Mouse (Mus musculus) ovary, adult 18-20 months (tissue): ENCODE results near the gene Olfr281.
"Not testable (repeated sequence)": the region's sequence is repeated elsewhere in the genome, so short reads cannot be mapped to it uniquely, and the experiment has no call there.

Experiments
- DNase-seq: peaks from one replicate; pipeline ENCODE4 v3.0.0; 2022; ENCODE audit warnings: low spot score, mixed read lengths

Gene Olfr281

DNA sequence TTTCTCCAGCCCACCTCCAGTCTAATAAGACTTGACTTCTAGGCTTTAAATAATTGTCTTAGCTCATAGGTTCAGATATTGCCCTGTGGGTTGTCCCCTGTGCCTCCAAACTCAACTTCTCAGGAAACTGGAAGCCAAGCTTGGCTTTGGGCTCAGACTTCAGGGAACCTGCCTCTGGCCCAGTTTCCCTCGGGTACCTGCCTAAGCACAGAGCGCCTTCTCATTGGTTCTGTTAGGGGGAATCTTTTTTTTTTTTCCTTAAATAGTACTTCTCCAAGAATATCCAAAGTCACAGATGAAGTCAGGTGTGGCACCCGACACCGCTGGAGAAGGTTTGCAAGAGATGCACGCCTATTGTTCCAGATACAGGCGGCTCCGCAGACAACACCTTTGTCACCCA is at the start of gene Olfr281:
Gene Olfr281, plus strand, starts transcription at position 301 of the 400 bp plus-strand sequence.
- no peak for DNase-seq

DNA sequence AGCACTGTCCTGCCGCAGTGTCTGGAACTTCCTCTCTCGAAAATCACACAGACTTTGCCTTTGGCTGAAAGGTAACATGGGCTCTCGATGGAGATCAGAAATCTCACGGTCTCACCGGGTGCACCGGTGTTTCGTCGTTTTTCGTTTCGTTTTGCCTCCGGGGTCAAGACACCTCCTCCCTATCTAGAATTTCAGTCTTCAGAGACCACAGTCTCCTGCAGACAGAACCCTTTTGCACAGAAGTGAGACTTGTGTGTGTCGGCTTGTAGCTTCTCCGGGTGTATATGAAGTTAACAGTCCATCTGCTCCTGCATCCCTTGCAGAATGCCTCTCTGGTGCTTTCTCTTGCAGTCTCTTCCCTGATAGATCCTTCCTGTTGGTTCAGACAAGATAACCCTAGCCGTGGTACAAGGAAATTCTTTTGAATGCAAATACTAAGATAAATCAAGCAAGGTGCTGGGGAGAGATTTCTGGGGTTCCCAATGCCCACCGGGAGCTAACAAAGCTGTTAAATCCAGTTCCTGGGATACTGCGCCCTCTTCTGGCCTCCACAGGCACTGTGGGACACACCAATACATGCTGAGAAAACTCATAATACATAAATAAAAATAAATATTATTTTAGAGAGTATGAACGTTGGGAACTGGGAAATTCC is 43.9 kb upstream of the Olfr281 start:
- no peak for DNase-seq

DNA sequence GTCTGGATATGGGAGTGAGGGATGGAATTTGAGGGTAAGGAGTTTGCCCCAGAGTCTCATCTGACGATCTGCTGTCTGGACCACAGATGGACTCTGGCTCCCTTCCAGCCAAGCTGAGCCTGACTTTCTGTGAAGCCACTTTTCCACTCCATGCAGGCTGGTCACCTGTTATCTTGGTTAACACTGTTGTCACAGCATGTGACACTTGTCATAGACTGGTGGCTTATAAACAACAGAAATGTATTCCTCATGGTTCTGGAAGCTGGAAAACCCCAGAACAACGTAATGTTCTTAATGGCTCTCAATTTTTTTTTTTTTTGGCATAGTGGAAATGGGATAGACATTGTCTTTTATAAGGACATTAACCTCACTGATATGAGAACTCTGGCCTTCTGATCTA is 42.8 kb upstream of the Olfr281 start:
- DNase-seq, result no peak

DNA sequence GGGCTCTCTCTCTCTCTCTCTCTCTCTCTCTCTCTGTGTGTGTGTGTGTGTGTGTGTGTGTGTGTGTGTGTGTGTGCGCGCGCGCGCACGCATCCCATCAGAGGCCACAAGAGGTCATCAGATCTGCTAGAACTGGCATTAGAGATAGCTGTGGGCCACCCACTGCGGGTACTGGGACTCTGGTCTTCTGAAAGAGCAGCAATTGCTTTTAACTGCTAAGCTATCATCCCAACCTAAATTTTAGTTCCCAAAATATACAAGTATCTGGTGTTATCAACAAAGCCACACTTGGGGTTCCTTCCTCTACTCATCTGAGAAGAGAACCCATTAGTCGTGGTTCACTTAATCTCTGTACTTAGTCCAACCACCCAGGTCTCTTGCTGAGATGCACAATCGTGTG is 42.1 kb upstream of the Olfr281 start:
- no peak for DNase-seq

DNA sequence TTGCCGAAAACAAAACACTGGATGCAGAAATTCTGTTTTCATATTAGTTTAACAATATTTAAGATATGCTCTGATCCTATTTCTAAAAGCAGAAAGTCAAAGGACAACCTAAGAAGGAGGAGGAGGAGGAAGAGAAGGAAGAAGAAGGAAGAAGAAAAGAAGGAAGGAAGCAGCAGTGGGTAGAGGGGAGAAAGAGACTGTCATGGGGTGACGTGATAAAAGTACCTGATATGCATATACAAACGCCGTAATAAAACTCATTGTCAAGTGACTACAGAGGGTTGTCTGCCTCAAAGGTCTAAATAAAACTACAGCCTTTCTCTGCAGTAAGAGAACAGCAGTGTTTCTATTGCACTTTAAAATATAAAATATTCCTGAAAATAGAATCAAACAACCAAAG is 36.4 kb upstream of the Olfr281 start:
- no peak for DNase-seq

DNA sequence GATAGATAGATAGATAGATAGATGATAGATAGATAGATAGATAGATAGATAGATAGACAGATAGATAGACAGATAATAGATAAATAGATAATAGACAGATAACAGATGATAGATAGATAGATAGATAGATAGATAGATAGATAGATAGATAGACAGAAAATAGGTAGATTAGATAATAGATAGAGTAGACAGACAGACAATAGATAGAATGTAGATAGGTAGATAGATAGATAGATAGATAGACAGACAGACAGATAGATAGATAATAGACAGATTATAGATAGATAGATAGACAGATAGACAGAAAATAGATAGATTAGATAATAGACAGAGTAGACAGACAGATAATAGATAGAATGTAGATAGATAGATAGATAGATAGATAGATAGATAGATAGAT is 35.6 kb upstream of the Olfr281 start:
- DNase-seq, result not testable (repeated sequence)

DNA sequence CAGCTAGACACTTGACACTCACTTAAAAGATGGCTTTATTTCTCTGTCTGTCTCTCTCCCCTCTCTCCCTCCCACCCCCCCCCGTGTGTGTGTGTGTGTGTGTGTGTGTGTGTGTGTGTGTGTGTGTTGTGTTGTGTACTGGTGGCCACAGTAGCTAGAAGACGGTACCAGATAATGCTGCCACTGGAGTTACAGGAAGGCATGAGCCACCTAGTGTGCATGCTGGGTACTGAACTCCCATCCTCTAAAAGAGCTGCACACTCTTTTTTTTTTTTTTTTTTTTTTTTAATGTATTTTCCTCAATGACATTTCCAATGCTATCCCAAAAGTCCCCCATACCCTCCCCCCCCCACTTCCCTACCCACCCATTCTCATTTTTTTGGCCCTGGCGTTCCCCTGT is 35.1 kb upstream of the Olfr281 start:
- DNase-seq, result not testable (repeated sequence)

DNA sequence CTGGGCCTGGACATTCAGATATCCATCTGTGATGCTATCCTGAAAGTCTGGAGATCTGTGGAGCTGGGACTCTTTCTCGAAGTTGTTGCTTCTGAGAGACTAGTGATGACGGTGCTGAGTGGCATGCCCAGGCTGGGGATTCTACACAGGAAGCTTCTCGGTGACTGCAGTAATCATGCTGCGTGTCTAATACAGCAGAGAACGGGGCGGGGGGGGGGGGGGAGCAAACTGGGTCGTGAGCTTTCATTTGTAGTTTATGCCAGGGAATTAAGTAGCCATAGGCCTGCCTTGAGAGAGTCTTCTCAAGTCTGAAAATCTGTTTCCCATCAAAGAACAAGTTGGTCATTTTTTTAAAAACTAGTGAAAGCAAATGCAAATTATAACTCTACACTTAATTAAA is 34.3 kb upstream of the Olfr281 start:
- no peak for DNase-seq

DNA sequence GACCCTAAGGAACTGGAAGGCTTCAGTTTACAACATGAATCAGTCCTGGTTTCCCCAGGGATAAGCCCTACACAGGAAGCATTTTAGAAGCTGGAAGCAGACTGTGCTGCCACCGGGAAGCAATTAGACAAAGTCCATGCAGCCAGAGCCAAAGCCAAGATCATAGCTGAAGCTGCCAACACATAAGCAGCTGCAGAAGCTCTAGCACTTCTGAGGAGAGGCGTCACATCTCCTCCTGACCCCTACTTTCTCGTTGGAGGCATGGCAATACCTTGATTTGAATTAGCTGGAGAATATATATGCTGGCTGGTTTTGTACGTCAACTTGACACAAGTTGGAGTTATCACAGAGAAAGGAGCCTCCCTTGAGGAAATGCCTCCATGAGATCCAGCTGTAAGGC is 31.5 kb upstream of the Olfr281 start:
- no peak for DNase-seq

DNA sequence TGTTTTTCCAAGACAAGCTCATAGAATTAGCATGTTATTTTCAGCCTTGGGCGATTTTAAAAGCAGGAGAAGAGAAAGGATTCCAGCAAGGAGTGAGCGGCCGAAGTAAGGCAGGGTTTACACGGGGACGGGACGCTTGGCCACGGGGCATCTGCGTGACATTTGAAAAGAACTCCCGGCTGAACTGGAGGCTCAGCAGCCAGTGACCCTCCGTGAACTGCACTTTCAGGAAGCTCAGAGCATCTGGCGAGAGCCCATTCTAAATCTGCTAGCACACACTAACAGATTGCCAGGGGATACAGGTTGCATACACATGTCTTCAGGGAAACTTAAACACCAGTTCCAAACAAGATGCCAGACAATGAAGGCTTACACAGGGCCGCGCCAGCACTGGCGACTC is 28.1 kb upstream of the Olfr281 start:
- no peak for DNase-seq

DNA sequence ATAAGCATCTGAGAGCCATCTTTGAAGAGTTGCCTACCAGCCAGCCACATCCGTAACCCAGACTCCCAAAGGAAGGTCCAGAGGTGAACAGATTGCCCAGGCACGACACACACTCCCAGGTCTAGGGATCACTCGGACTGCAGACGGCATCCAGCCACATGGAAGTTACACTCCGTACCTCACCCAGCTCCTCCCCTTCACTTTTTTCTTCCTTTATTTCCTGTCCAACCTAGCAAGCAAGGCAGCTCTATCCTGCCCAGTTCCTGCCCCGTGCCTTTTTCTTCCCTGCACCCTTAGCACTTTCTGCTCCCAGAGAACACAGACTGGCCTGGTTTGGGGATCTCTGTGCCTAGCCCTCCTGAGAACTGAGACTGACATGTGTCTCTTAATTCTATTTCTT is 27.6 kb upstream of the Olfr281 start:
- DNase-seq, result no peak

DNA sequence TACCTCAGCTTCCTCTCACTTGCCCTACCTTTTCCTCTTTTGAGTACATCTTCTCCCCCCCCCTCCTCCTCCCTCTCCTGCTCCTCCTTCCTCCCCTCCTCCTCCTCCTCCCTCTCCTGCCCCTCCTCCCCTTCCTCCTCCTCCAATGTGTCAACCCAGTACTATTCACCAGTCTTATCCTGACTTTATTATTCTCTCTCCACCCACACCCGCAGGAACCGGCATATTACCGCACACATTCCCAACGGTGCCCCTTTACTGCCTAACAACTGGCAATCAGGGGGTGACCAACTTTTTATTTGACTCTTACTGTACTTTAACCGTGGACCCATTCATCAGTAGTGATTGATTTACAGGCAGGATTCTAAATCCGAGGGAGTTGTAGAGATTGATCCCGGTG is 27.2 kb upstream of the Olfr281 start:
- DNase-seq, result no peak

DNA sequence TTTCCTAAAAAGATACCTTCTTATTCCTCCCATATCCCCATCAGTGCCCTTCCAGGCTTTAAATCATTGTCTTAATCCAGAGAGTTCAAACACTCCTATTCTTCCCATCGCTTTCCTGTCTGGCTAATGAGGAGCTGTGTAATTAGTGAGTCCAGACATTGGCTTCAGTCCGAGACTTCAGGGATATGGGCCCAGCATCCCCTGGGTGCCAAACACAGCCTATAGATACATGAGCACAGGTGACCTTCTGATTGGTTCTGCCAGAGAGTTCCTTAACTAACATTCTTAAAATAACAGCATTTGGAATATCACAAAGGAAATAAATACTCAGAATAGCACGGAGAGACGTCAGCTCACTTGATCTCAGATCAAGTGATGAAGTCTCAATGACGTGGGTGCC is 21.5 kb upstream of the Olfr281 start, which contains the start of gene Olfr282:
Gene Olfr282, plus strand, starts transcription at position 301 of the 400 bp plus-strand sequence.
- not testable (repeated sequence) for DNase-seq

DNA sequence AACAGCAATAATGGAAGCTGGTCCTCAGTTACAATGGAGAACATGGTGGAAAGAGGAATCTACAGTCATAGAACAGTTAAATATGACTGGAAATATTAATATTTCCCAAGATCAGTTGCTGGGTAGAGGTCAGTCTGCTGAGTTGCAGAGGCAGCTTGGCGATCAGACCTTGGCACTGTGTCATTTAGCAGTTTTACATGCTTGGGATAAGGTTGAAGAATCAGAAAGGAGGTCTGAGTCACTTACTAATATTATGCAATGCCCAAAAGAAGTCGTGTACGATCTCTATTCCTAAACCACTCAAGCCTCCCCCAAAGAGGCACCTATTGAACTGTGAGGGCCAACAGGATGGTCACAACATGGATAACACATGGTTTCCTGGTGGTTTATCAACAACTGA is 7.8 kb upstream of the Olfr281 start:
- DNase-seq, result no peak

DNA sequence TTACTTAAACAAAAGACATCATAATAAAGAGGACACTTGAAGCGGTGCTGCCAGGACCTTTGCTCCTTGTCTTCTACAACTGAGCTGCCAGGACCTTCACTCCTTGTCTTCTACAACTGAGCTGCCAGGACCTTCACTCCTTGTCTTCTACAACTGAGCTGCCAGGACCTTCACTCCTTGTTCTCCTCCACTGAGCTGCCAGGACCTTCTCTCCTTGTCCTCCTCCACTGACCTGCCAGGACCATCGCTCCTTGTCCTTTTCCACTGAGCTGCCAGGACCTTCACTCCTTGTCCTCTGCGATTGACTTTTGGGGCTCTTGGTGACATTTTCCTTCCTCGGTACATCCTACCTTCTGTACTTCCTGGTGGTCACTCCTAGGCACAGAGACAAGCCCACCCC is 3.9 kb upstream of the Olfr281 start:
- no peak for DNase-seq

DNA sequence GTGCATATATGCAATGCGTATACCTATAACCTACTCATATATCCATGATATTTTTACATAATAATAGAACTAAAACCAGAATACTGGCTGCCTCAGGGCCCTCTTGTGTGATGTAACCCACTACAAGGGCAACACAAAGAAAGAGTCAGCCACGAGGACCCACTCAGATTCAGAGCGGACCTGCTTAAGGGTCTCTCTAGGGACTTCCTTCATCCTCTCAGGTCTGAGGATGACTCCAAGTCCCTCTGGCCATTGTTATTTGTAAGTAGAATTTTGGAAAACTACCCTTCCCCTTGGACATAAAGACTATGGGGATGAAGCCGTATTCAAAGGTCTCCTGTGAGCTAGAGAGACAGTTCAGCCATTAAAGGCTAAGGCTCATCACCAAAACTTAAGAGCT is 17.2 kb downstream of the Olfr281 start, which contains the start of gene OR5BS1P:
Gene OR5BS1P, plus strand, starts transcription at position 301 of the 400 bp plus-strand sequence.
- no peak for DNase-seq

DNA sequence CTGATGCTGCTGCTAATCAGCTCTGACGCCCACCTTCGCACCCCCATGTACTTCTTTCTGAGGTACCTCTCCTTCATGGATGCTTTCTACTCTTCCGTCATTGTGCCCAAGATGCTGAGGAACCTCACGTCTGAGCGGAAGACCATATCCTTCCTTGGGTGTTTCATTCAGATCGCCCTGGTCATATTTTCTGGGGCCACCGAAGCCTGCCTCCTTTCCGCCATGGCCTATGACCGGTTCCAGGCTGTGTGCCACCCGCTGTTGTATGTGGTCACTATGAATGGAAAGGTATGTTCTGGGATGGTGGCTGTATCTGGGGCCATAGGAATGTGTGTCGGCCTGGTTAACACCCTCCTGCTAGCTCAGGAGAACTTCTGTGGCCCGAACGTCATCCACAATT is 19.2 kb downstream of the Olfr281 start:
- DNase-seq, result no peak

DNA sequence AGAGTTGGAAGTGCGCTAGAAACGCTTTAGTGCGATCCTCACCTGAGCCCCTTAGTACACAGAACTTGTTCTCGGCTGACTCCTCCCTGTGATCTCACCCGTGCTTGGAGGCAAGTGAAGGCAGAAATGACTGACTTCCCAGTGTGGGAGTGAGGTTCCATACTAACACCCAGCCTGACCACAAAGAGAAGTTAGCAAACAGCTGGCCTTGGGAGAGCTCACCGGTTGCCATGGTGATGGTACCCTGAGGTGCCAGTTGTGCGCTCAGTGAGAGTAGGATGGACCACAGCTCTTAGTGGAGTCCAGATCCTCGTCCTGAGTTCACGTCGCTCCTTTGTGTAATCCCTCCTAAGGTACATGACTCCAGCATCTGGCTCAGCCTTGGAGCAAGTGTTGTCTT is 22.6 kb downstream of the Olfr281 start:
- no peak for DNase-seq

DNA sequence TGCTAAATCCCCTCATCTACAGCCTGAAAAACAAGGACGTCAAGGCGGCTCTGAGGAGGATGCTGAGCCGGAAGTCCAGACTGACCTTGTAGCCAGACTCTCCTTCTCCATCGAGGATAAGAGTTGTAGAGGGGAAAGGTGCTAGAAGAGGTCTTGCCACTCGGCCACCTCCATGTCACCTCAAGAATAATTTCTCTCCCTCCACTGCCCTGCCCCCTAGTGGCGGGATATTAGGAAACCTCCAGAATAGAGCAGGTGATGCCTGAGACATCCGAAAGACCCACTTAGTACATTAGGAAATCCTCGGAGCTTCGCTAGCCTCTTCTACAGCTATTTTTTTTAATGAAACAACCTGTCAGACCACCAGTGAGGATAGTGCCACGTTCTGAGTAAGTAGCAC is 23.0 kb downstream of the Olfr281 start:
- DNase-seq, result no peak

DNA sequence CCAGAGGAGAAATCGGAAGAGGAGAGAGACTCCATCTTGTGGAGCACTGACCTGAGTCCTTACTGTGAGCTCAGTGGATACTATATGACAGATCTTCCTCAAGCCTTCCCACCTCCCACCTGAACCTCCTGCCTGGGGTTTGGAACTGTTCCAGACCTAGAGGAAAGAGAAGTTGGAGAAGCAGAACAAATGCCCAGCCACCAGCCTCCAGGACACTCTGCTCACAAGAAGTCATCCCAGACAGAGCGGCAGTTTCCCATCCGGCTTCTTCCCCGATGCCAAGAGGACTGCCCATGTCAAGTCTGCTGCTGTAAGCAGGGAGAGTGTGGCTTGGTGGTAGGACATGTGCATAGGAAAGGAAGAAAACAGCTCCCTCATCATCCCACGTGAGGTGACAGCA is 23.9 kb downstream of the Olfr281 start:
- DNase-seq, result no peak

DNA sequence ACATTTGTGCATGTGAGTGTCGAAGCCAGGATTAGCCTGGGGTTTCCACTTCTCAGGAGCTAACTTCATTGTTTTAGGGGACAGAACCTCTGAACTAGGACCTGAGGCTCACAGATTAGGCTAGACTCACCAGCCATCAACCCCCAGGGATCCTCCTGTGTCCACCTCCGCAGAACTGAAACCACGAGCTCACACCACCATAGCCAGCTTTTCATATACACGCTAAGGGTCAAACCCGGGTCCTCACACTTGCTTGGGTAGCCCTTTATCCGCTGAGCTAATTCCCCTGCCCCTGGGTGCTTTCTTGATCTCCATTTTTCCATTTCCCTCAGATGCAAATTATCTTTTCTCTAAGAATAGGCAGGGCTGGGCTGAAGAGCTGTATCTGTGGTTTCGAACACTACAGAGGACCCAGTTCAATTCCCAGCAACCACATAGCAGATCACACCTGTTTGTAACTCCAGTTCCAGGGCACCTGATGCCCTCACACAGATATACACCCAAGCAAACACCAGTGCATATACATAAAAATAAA is 27.2 kb downstream of the Olfr281 start:
- no peak for DNase-seq

DNA sequence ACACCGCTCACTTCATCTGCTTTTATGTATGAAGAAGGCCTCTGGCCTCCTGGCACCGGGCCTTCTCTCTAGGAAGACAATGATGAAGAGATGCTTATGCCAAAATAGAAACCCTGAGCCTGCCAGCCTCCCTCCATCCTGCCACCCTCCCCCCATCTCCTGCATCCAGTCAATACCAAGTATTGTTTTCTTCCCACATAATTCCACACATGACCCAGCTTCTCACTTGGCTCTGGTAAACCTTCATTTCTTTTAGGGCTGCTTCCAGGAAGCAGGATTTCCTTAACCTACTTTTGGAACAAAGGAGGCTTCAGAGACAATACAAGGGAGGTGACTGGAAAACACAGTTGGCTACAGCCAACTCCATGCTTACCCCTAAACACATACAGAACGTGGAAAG is 30.3 kb downstream of the Olfr281 start, which contains the start of gene Lalba:
Gene Lalba, minus strand, starts transcription at position 21 of the 400 bp plus-strand sequence.
- no peak for DNase-seq

DNA sequence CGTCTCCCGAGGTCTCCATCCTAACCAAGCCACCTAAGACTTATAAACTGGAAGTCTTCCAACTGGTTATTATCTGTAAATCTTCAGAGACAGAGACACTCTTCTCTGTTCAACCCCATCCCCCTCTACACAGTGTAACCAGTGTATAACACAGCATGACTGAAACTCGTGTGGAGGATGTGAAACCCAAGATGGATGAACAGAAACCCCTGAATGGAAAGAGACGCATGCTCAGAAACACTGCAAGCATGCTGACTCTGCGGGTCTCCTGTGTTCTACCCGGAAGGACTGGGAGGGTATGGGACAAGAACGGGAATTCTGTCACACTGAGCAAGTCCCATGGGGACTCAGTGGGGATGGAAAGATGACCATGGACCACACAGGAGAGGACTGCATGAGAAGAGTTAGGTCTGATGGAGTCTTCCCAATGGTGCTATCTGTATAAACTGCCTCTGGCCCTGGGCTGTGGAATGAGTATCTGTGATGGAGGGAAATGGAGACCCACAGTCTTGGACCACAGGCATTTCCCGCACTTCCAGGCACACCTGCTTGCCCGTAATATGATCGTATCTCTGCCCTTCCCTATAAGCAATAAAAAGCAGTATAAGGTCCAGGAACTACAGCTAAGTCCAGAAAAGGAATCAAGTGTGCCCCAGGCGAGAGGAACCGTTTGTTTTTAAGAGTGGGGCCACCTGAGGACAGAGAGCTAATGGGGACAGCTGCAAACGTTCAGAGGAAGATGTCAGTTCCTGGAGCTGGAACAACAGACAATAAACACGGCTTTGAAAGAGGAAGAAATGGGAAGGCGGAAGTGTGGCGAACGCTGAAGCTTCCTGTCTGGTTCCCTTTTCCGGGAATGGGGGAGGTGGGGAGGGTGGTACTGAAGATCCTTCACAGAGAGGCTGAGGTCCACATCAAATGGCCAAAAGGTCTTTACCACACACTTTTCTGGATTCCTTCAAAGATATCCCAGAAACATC is 31.8 kb downstream of the Olfr281 start:
- DNase-seq, result no peak
